Mouse (Mus musculus) liver, embryonic 14.5 days (tissue): Measurements from ENCODE around the gene Mcts1. TPM values are rescaled to one million over a fixed set of nuclear protein-coding genes. Genes with fewer than 3 reads are reported as not detected.
A peak's percentile ranks its signal among the peaks of the same experiment; 100 is the strongest.

Experiments
- ATAC-seq: fragments of 200-750 bp; cut with Nextera tagmentation; 2 replicates; pipeline ENCODE4 v1.8.0; 2017; ENCODE audit warnings: moderate number of reproducible peaks, mild to moderate bottlenecking, moderate library complexity; ENCODE audit not compliant: insufficient read depth
- DNase-seq, 3 experiments: peaks; one replicate each; pipeline ENCODE4 v3.0.0-alpha.2; 2012 to 2013; ENCODE audit warnings: low read depth in 3 of 3, low spot score in 3 of 3
- H3K27ac ChIP-seq: fragments of 300-500 bp; sonication (generic); 2 replicates; pipeline ENCODE4 v1.5.1; 2014; ENCODE audit warnings: moderate library complexity, mild to moderate bottlenecking, control low read depth, inconsistent platforms
- H3K27me3 ChIP-seq: fragments of 300-500 bp; sonication (generic); 2 replicates; pipeline ENCODE4 v1.6.1; 2014; ENCODE audit warnings: mild to moderate bottlenecking, low read length, moderate library complexity; ENCODE audit not compliant: control insufficient read depth, insufficient read depth
- H3K36me3 ChIP-seq: fragments of 300-500 bp; sonication (generic); replicated peaks from 2 replicates; pipeline ENCODE4 v1.6.1; 2014; ENCODE audit warnings: low read depth; ENCODE audit not compliant: control insufficient read depth, insufficient read depth
- H3K4me1 ChIP-seq, 2 experiments: fragments of 200-500 bp in 1 of 2; fragments of 300-500 bp in 1 of 2; sonication (generic) in 1 of 2; replicated peaks; 2 replicates each; pipeline ENCODE4 v1.6.1; 2012 to 2014; ENCODE audit warnings: antibody characterized with exemption in 1 of 2, inconsistent platforms in 1 of 2, low read length in 1 of 2; ENCODE audit not compliant: control insufficient read depth in 2 of 2, insufficient read depth in 2 of 2
- H3K4me2 ChIP-seq: fragments of 300-500 bp; sonication (generic); 2 replicates; pipeline ENCODE4 v1.6.1; 2014; ENCODE audit warnings: low read depth, mild to moderate bottlenecking, control low read depth, moderate library complexity
- H3K4me3 ChIP-seq, 2 experiments: fragments of 200-500 bp in 1 of 2; fragments of 300-500 bp in 1 of 2; sonication (generic) in 1 of 2; 2 replicates each; pipeline ENCODE4 v1.5.1; 2012 to 2014; ENCODE audit warnings: low read depth in 2 of 2, low read length in 2 of 2, mild to moderate bottlenecking in 2 of 2, control low read depth in 1 of 2, inconsistent platforms in 1 of 2, moderate library complexity in 1 of 2; ENCODE audit not compliant: insufficient read depth in 1 of 2
- H3K9ac ChIP-seq: fragments of 300-500 bp; sonication (generic); replicated peaks from 2 replicates; pipeline ENCODE4 v1.6.1; 2014; ENCODE audit warnings: mild to moderate bottlenecking, control low read depth, moderate library complexity
- H3K9me3 ChIP-seq: fragments of 300-500 bp; sonication (generic); 2 replicates; pipeline ENCODE4 v1.6.1; 2016; ENCODE audit warnings: low read length, mixed read lengths; ENCODE audit not compliant: control insufficient read depth
- CTCF ChIP-seq: IDR thresholded peaks from 2 replicates; pipeline ENCODE4 v1.5.1; 2016; ENCODE audit warnings: antibody characterized with exemption, low read depth, control low read depth
- EP300 ChIP-seq: IDR thresholded peaks from 2 replicates; pipeline ENCODE4 v1.6.1; 2016; ENCODE audit warnings: antibody characterized with exemption, low read depth
- WGBS: fragments of 180-500 bp; shearing (Covaris S2); extraction: QIAGEN DNeasy Blood & Tissue Kit; methylation state at CpG from one replicate; pipeline ENCODE4 v1.1.7; 2014; ENCODE audit not compliant: insufficient replicate concordance; 5-methylcytosine and 5-hydroxymethylcytosine counted together
- polyA plus RNA-seq, 2 experiments: library from polyadenylated mRNA; depleted of rRNA in 1 of 2; stranded (reverse) in 1 of 2; unstranded in 1 of 2; fragments of >200 nt; fragmentation: Nextera tagmentation in 1 of 2; extraction: Ambion mirVana in 1 of 2; gene quantifications; 2 replicates each; pipeline versions ENCODE4 v1.2.1 to v1.2.3; 2012 to 2014

The Mcts1 gene
- polyA plus RNA-seq, 2 experiments: 23.8 to 47.8 TPM

DNA sequence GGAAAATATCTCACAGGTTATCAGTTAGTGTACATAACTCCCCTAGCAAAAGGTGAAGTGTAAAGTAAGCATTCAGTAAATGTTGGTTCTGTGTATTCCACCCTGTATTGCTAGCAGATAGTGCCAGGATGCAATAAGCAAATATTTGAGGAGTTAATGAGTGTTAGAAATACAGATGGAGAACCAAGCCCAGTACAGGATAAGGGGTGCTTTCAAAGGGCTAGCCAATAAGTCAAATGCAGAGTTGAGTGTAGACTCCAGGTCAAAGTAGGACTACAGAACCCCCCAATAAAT is 35.2 kb downstream of the Mcts1 start:
- no peak for TF ChIP-seq CTCF
- TF ChIP-seq EP300: no peak
- Histone ChIP-seq H3K9me3 (no peaks in the 10 kb centered on the region), H3K27ac (no peak overlapping the region), H3K4me3 (peak overlapping the region; percentile 55 to 66), H3K4me1 (peaks cover 0 to 4% of the 10 kb centered on the region in 2 experiments; a peak in 2 of 4 replicates), H3K9ac (peak overlapping the region; percentile 53), H3K36me3 (no peaks in the 10 kb centered on the region), H3K4me2 (peak overlapping the region; percentile 66), H3K27me3 (no peaks in the 10 kb centered on the region)
- ATAC-seq (no peak), DNase-seq (no peak)

DNA sequence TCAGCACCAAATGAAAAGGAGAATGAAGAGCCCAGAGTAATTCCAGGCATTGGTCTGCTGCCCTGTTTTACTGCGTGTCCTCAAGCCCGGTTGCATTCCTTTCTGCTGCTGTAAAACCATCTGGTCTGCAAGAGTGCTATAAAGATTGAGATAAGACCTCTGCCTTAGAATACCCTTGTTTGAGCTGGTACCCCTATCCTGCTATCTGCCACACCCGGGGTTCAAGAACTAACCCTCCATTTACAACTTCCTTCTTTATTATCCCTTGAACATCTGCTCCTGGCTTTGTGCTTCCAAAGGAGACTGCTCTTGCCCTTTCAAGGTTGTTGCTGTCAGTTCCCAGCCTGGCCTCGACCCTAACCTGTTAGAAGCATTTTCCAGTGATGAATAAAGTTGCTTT is 41.1 kb downstream of the Mcts1 start:
- no peak overlapping the region for H3K27ac ChIP-seq
- no peak for DNase-seq
- no peak overlapping the region for H3K4me3 ChIP-seq
- no peaks in the 10 kb centered on the region for H3K27me3 ChIP-seq
- no peak overlapping the region for H3K4me2 ChIP-seq
- H3K4me1 ChIP-seq: no peaks in the 10 kb centered on the region
- TF ChIP-seq EP300 (no peak), CTCF (no peak)
- H3K36me3 ChIP-seq: no peaks in the 10 kb centered on the region
- ATAC-seq: no peak
- H3K9me3 ChIP-seq: no peaks in the 10 kb centered on the region
- no peak overlapping the region for H3K9ac ChIP-seq
- WGBS: 26% methylated on average over 4 of the region's 4 CpGs

DNA sequence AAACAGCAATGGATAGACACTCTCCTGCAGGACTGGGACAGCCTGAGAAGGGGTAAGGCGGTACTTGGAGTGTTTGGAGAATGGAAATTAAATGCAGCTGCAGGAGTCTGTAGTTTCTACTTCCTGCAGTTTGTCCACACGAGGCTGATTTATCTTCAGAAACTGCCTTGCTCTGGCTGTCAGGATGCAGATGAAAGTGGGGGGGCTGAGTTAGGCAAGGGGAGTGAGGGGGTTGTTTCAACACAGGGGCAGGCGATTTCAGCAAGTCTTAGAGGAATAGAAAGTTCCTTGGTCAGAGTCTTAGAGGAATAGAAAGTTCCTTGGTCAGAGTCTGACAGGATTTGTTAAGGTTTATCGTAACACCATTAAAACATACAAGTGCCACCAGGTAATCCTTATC is 41.8 kb downstream of the Mcts1 start:
- ATAC-seq: no peak
- no peak overlapping the region for H3K4me3 ChIP-seq
- TF ChIP-seq EP300: no peak
- no peak for TF ChIP-seq CTCF
- H3K27me3 ChIP-seq: no peaks in the 10 kb centered on the region
- no peak overlapping the region for H3K9ac ChIP-seq
- H3K9me3 ChIP-seq: no peaks in the 10 kb centered on the region
- no peaks in the 10 kb centered on the region for H3K36me3 ChIP-seq
- H3K4me1 ChIP-seq: no peaks in the 10 kb centered on the region
- H3K27ac ChIP-seq: no peak overlapping the region
- H3K4me2 ChIP-seq: no peak overlapping the region
- 46% methylated on average over 4 of the region's 4 CpGs for WGBS
- no peak for DNase-seq

DNA sequence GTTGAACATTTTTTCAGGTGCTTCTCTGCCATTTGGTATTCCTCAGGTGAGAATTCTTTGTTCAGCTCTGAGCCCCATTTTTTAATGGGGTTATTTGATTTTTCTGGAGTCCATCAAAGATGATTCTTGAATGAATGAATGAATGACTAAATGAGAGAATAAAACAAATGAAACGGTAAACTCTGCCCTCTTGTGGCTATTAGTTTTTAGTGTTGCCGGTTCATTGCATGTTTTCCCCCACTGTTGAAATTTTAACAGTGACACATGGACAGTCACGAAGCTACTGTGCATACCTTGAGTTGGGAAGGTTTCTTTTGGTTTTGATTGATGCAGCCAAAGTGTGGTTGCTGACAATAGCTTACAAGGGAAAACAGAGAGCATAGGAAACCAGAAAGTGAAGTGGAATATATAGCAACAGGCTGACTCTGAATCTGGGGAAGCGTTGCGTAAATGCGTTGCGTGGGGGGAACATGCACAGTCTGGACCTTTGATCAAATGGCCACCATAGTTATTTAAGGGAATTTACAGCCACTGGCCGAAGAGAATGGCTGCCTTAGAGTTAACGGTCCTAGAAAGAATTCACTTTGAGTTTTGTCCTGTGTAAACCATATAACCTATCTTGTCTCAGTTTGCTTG is 50.1 kb downstream of the Mcts1 start:
- Histone ChIP-seq H3K27me3 (no peaks in the 10 kb centered on the region), H3K27ac (no peak overlapping the region), H3K9me3 (no peaks in the 10 kb centered on the region), H3K36me3 (no peaks in the 10 kb centered on the region), H3K4me1 (no peaks in the 10 kb centered on the region), H3K4me2 (no peak overlapping the region), H3K4me3 (no peak overlapping the region), H3K9ac (no peak overlapping the region)
- WGBS: 53% methylated on average over 9 of the region's 9 CpGs
- DNase-seq: no peak
- no peak for ATAC-seq
- TF ChIP-seq EP300: no peak
- no peak; the same call in 1 of the 2 replicates for TF ChIP-seq CTCF

DNA sequence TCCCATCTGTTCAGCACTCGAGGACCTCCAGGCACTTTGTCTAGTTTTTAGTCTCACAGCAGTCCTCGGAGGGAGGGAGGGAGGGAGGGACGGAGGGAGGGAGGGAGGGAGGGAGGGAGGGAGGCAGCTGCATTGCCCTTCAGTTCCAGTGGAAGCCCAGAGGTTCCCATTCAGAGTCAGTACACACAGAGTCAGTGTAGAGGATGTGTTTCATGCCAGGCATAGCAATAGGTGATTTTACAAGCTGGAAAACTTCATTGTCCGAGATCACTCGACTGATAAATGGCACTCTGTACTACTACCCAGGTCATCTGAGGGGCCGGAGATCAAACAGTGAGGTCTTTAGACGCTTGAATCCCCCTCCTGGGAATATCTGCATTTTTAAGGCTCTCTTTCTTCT is 50.8 kb downstream of the Mcts1 start:
- H3K27ac ChIP-seq: no peak overlapping the region
- ATAC-seq (no peak), DNase-seq (no peak)
- no peaks in the 10 kb centered on the region for H3K4me1 ChIP-seq
- no peak overlapping the region for H3K9ac ChIP-seq
- no peak overlapping the region for H3K4me3 ChIP-seq
- no peaks in the 10 kb centered on the region for H3K27me3 ChIP-seq
- H3K9me3 ChIP-seq: no peaks in the 10 kb centered on the region
- WGBS: 40% methylated on average over 5 of the region's 7 CpGs
- no peak for TF ChIP-seq EP300
- no peak for TF ChIP-seq CTCF
- H3K36me3 ChIP-seq: no peaks in the 10 kb centered on the region
- no peak overlapping the region for H3K4me2 ChIP-seq
